Comparison of ENCODE assay signal across 9 mouse cellular contexts in the genomic region with DNA sequence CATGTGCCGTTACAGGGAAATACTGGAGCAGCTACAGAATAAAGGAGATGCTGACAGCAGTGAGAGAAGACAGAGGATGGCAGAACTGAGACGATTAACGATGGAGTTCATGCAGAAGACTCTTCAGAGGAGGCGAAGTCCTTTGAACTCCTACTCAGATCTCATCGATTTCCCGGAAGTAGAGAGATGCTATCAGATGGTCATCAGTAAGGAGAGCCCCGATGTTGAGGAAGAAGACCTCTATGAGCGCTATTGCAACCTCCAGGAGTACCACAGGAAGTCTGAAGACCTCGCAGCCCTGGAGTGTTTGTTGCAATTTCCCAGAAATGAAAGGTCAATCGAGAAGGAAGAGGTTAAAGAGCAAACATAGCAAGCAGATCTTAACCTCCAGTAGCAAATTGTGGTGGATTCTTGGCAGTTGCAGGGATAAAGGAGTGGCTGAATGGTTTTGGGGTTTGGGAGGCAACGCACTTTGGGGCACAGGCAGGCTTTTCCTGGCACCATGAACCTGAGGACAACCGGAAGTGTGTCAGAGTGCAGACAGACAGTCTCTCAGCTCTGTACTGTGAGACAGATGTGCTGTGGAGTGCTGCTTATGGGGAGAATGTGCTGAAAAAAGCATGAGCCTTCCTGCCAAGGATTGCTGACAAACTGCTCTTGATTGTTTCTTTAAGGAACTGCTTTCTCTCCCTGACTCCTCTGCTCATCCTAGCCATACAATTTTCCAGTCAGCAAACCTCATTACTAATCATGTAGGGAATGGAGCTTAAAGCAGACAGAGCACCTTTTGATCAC. TPM values are rescaled to one million over a fixed set of nuclear protein-coding genes. Genes with fewer than 3 reads are reported as not detected.
DNase-seq lines count a peak whose midpoint lies in the region; ATAC-seq and TF ChIP-seq lines count a peak whose summit lies in the region.
"Not testable (repeated sequence)": the region's sequence is repeated elsewhere in the genome, so short reads cannot be mapped to it uniquely, and the experiment has no call there.
"Had no signal": no experiment of that assay in that cellular context is flagged by ENCODE, and none has a peak within 500 bp of the region (broad histone marks: within the 10 kb centered on the region; RNA-seq: fewer than 3 reads in every experiment).

No protein-coding gene starts in this region.

- H3K9ac ChIP-seq in liver, embryonic 15.5 days; midbrain, embryonic 13.5 days (replicated peaks): not testable (repeated sequence)

- not testable (repeated sequence) for H3K4me2 ChIP-seq in liver, embryonic 15.5 days; midbrain, embryonic 13.5 days (replicated peaks)

- H3K27me3 ChIP-seq in liver, embryonic 15.5 days; midbrain, embryonic 13.5 days; spleen, adult 2 months (ENCODE audit: control insufficient read depth, insufficient read depth, low read length): not testable (repeated sequence)

- TF ChIP-seq POLR2A in brain, embryonic 14.5 days (IDR thresholded peaks at IDR 0.05; ENCODE audit: borderline replicate concordance, extremely low read depth, insufficient read depth, insufficient read length, poor library complexity, severe bottlenecking); spleen, adult 2 months (IDR thresholded peaks at IDR 0.05; ENCODE audit: low read depth, low read length): not testable (repeated sequence)

- intact Hi-C loops in gastrocnemius, adult 2 months (cut with DNase I): loop anchor here (2.0 to 5.0 kb wide), 2 partner anchors 21 to 36 kb away; partner anchors contain the start of gene Ifit2

- not testable (repeated sequence) for H3K4me1 ChIP-seq in liver, embryonic 15.5 days (replicated peaks); midbrain, embryonic 13.5 days (replicated peaks); spleen, adult 2 months (ENCODE audit: control insufficient read depth, insufficient read depth, insufficient read length)

- ATAC-seq in inflammation-experienced regulatory T-cells, adult 6 months: peak; percentile 72
- peak; percentile 29; the same call in 1 of the 2 replicates for ATAC-seq in liver, embryonic 15.5 days (ENCODE audit: insufficient read depth)
- ATAC-seq in midbrain, embryonic 13.5 days: peak; percentile 27; the same call in 1 of the 2 replicates

- peak overlapping the region; percentile 8; the same call in 1 of the 2 replicates for H3K27ac ChIP-seq in gastrocnemius, adult 2 months
- not testable (repeated sequence) for H3K27ac ChIP-seq in liver, embryonic 15.5 days (replicated peaks); midbrain, embryonic 13.5 days
- H3K27ac ChIP-seq in spleen, adult 2 months (ENCODE audit: insufficient read depth, low read length): peak overlapping the region; percentile 57; the same call in 1 of the 2 replicates

- H3K9me3 ChIP-seq in liver, embryonic 15.5 days (replicated peaks); midbrain, embryonic 13.5 days: not testable (repeated sequence)

- not testable (repeated sequence) for H3K4me3 ChIP-seq in gastrocnemius, adult 2 months; liver, embryonic 15.5 days (replicated peaks); midbrain, embryonic 13.5 days (replicated peaks); spleen, adult 2 months (ENCODE audit: extremely low read depth, insufficient read depth, insufficient read length)

- not testable (repeated sequence) for H3K36me3 ChIP-seq in liver, embryonic 15.5 days (replicated peaks); midbrain, embryonic 13.5 days; spleen, adult 2 months (ENCODE audit: control insufficient read depth, insufficient read depth, low read length)

- TF ChIP-seq CTCF in brain, embryonic 14.5 days (IDR thresholded peaks at IDR 0.05; ENCODE audit: borderline replicate concordance, extremely low read depth, insufficient read depth, insufficient read length); gastrocnemius, adult 2 months (IDR thresholded peaks at IDR 0.05); spleen, adult 2 months (IDR thresholded peaks at IDR 0.05; ENCODE audit: extremely low read depth, insufficient read depth, insufficient read length, insufficient replicate concordance): not testable (repeated sequence)

- DNase-seq in CD4-positive, CD25-positive, alpha-beta regulatory T cell, adult 2 months (ENCODE audit: low read depth, low spot score): peak; percentile 61
- DNase-seq in brain, embryonic 14.5 days (ENCODE audit: low read depth): peak; percentile 42
- DNase-seq in gastrocnemius, adult 2 months; spleen, adult 2 months (ENCODE audit: low read depth in 1 of 2, low spot score in 2 of 2): not testable (repeated sequence)

- WGBS in liver, embryonic 15.5 days (ENCODE audit: insufficient replicate concordance): 51% methylated on average over 7 of the region's 12 CpGs
- 91% methylated on average over 8 of the region's 12 CpGs for WGBS in midbrain, embryonic 13.5 days
- 64% methylated on average over 8 of the region's 12 CpGs for WGBS in spleen, adult 2 months

RNA-seq across cellular contexts. Expression of gene Ifit3, which starts 4.8 kb away (rescaled TPM):
- 0.37 and 0.77 TPM in 2 replicates for polyA plus RNA-seq in brain, embryonic 14.5 days (2012; rRNA removed)
- total RNA-seq in gastrocnemius, adult 2 months (2021): under 1 TPM; 0.64 to 0.86 TPM
- 10 to 100 TPM; 19.4 to 35.1 (median 26.7) TPM for polyA plus RNA-seq in inflammation-experienced regulatory T-cells, adult 6 months (2017; shearing (Covaris generic))
- 2.0 and 2.3 TPM in 2 replicates for polyA plus RNA-seq in liver, embryonic 15.5 days (2015; fragmentation: Nextera tagmentation; extraction: Ambion mirVana)
- 0.61 and 0.92 TPM in 2 replicates for polyA plus RNA-seq in midbrain, embryonic 13.5 days (2015; fragmentation: Nextera tagmentation; extraction: Ambion mirVana)
- 2.8 and 3.3 TPM in 2 replicates for polyA plus RNA-seq in spleen, adult 2 months (2012; rRNA removed)

RNA-seq across cellular contexts. Expression of gene Ifit1bl1, which starts 13.7 kb away (rescaled TPM):
- 0.37 and 0.55 TPM in 2 replicates for polyA plus RNA-seq in brain, embryonic 14.5 days (2012; rRNA removed)
- not detected for total RNA-seq in gastrocnemius, adult 2 months (2021)
- polyA plus RNA-seq in inflammation-experienced regulatory T-cells, adult 6 months (2017; shearing (Covaris generic)): 100 to 1,000 TPM in 1 of 3 experiments, 10 to 100 TPM in 2; 76.3 to 104 (median 82.1) TPM
- polyA plus RNA-seq in liver, embryonic 15.5 days (2015; fragmentation: Nextera tagmentation; extraction: Ambion mirVana): 0.16 and 0.17 TPM in 2 replicates
- polyA plus RNA-seq in midbrain, embryonic 13.5 days (2015; fragmentation: Nextera tagmentation; extraction: Ambion mirVana): 0.35 and 0.48 TPM in 2 replicates
- polyA plus RNA-seq in spleen, adult 2 months (2012; rRNA removed): 1.9 and 2.2 TPM in 2 replicates

RNA-seq across cellular contexts. Expression of gene Ifit3b, which starts 19.7 kb away (rescaled TPM):
- 0.05 and 0.08 TPM in 2 replicates for polyA plus RNA-seq in brain, embryonic 14.5 days (2012; rRNA removed)
- total RNA-seq in gastrocnemius, adult 2 months (2021): under 1 TPM; 0.56 to 0.95 TPM
- 1 to 10 TPM; 4.1 to 6.7 (median 6.2) TPM for polyA plus RNA-seq in inflammation-experienced regulatory T-cells, adult 6 months (2017; shearing (Covaris generic))
- polyA plus RNA-seq in liver, embryonic 15.5 days (2015; fragmentation: Nextera tagmentation; extraction: Ambion mirVana): 0.28 and 0.61 TPM in 2 replicates
- 0.16 and 0.18 TPM in 2 replicates for polyA plus RNA-seq in midbrain, embryonic 13.5 days (2015; fragmentation: Nextera tagmentation; extraction: Ambion mirVana)
- 0.68 and 0.70 TPM in 2 replicates for polyA plus RNA-seq in spleen, adult 2 months (2012; rRNA removed)
- polyA plus RNA-seq: forebrain, embryonic 10.5 days had no signal

RNA-seq across cellular contexts. Expression of gene Ifit2, which starts 37.6 kb away (rescaled TPM):
- 2.8 and 2.9 TPM in 2 replicates for polyA plus RNA-seq in brain, embryonic 14.5 days (2012; rRNA removed)
- total RNA-seq in gastrocnemius, adult 2 months (2021): 1 to 10 TPM in 1 of 2 experiments, under 1 TPM in 1; 0.99 to 1.3 TPM
- polyA plus RNA-seq in inflammation-experienced regulatory T-cells, adult 6 months (2017; shearing (Covaris generic)): 10 to 100 TPM; 21.6 to 26.7 (median 26.3) TPM
- 2.7 and 3.0 TPM in 2 replicates for polyA plus RNA-seq in liver, embryonic 15.5 days (2015; fragmentation: Nextera tagmentation; extraction: Ambion mirVana)
- polyA plus RNA-seq in midbrain, embryonic 13.5 days (2015; fragmentation: Nextera tagmentation; extraction: Ambion mirVana): 3.3 and 5.4 TPM in 2 replicates
- 0.83 TPM in 2 replicates for polyA plus RNA-seq in spleen, adult 2 months (2012; rRNA removed)

RNA-seq across cellular contexts. Expression of gene Ifit1bl2, which starts 52.4 kb away (rescaled TPM):
- polyA plus RNA-seq in brain, embryonic 14.5 days (2012; rRNA removed): 0.09 and 0.19 TPM in 2 replicates
- under 1 TPM in 1 of 2 experiments, not detected in 1; 0.11 TPM for total RNA-seq in gastrocnemius, adult 2 months (2021)
- 1 to 10 TPM; 1.1 to 1.3 (median 1.1) TPM for polyA plus RNA-seq in inflammation-experienced regulatory T-cells, adult 6 months (2017; shearing (Covaris generic))
- polyA plus RNA-seq in liver, embryonic 15.5 days (2015; fragmentation: Nextera tagmentation; extraction: Ambion mirVana): 0.07 and 0.21 TPM in 2 replicates
- polyA plus RNA-seq in midbrain, embryonic 13.5 days (2015; fragmentation: Nextera tagmentation; extraction: Ambion mirVana): 0.12 and 0.18 TPM in 2 replicates
- polyA plus RNA-seq in spleen, adult 2 months (2012; rRNA removed): 0.05 and 0.11 TPM in 2 replicates
- polyA plus RNA-seq: forebrain, embryonic 10.5 days; midbrain, embryonic 12.5 days had no signal

Comparison
In these comparisons a context has a peak if more than half of its experiments do, and no peak if none do; other contexts are left out.
1. RNA of gene Ifit1bl1, which starts 13.7 kb away (polyA plus RNA-seq): 76.3 to 104 TPM in inflammation-experienced regulatory T-cells, adult 6 months; 1.9 to 2.2 TPM in spleen, adult 2 months, 0.37 to 0.55 TPM in brain, embryonic 14.5 days, 0.35 to 0.48 TPM in midbrain, embryonic 13.5 days and 0.16 to 0.17 TPM in liver, embryonic 15.5 days; every median in the first group is over 10 times any median in the second.
2. Peak in every context shown above with its lines, with median percentiles within 50 percentile points of each other: ATAC-seq.